Mouse (Mus musculus): ENCODE measurements around the gene Zc2hc1b.

Zc2hc1b gene

GRCm38 (mm10) chr10:13115030-13115429 is 62.8 kb downstream of the Zc2hc1b start:
- DNase-seq (ENCODE audit: low read depth, low spot score): no peak

GRCm38 (mm10) chr10:13113641-13114040 is 64.2 kb downstream of the Zc2hc1b start:
- DNase-seq (ENCODE audit: low read depth, low spot score): no peak

- DNase-seq (ENCODE audit: low read depth, low spot score): no peak
These were observed 65.0 kb downstream of the Zc2hc1b start for GRCm38 (mm10) chr10:13112849-13113248.

GRCm38 (mm10) chr10:13109781-13110180 is 68.0 kb downstream of the Zc2hc1b start:
- no peak for DNase-seq (ENCODE audit: low read depth, low spot score)

- DNase-seq (ENCODE audit: low read depth, low spot score): no peak
These were observed 69.0 kb downstream of the Zc2hc1b start for GRCm38 (mm10) chr10:13108847-13109246.

- DNase-seq (ENCODE audit: low read depth, low spot score): peak; percentile 47
These were observed 69.7 kb downstream of the Zc2hc1b start for GRCm38 (mm10) chr10:13108021-13108548.

GRCm38 (mm10) chr10:13106909-13107624 is 70.8 kb downstream of the Zc2hc1b start:
- DNase-seq (ENCODE audit: low read depth, low spot score): no peak

- no peak for DNase-seq (ENCODE audit: low read depth, low spot score)
These were observed 74.0 kb downstream of the Zc2hc1b start for GRCm38 (mm10) chr10:13103838-13104237.

GRCm38 (mm10) chr10:13102360-13102759 is 75.5 kb downstream of the Zc2hc1b start:
- no peak for DNase-seq (ENCODE audit: low read depth, low spot score)

- DNase-seq (ENCODE audit: low read depth, low spot score): no peak
These were observed 77.7 kb downstream of the Zc2hc1b start for GRCm38 (mm10) chr10:13100061-13100648.
